ENCODE assay signal across 11 mouse cellular contexts in genomic region chr14:25346813-25347610, GRCm38 (mm10).
DNase-seq lines count a peak whose midpoint lies in the region; ATAC-seq lines count a peak whose summit lies in the region.
"Had no signal": no experiment of that assay in that cellular context is flagged by ENCODE, and none has a peak within 500 bp of the region (broad histone marks: within the 10 kb centered on the region; RNA-seq: fewer than 3 reads in every experiment).

No protein-coding gene starts in this region.

- H3K36me3 ChIP-seq in kidney, embryonic 16.5 days (ENCODE audit: insufficient read depth, low read length): no peaks in the 10 kb centered on the region
- no peaks in the 10 kb centered on the region for H3K36me3 ChIP-seq in intestine, embryonic 15.5 days
- H3K36me3 ChIP-seq: embryonic facial prominence, embryonic 15.5 days; liver, embryonic 15.5 days had no signal

- peak; percentile 65 for ATAC-seq in cerebellum, adult (ENCODE audit: insufficient number of reproducible peaks, low FRiP score, low TSS enrichment)
- no peak for ATAC-seq in kidney, embryonic 16.5 days (ENCODE audit: low FRiP score, low TSS enrichment)
- no peak for ATAC-seq in intestine, embryonic 15.5 days

- WGBS in kidney, embryonic 16.5 days: 68% methylated on average over 7 of the region's 7 CpGs
- 77% methylated on average over 7 of the region's 7 CpGs for WGBS in intestine, embryonic 15.5 days

- H3K9ac ChIP-seq in kidney, embryonic 16.5 days (replicated peaks; ENCODE audit: low read length): no peak overlapping the region
- no peak overlapping the region for H3K9ac ChIP-seq in intestine, embryonic 15.5 days
- H3K9ac ChIP-seq: embryonic facial prominence, embryonic 15.5 days; liver, embryonic 15.5 days had no signal

- no peaks in the 10 kb centered on the region for H3K27me3 ChIP-seq in kidney, embryonic 16.5 days (ENCODE audit: insufficient read depth, low read length)
- no peaks in the 10 kb centered on the region for H3K27me3 ChIP-seq in intestine, embryonic 15.5 days (replicated peaks)
- H3K27me3 ChIP-seq: embryonic facial prominence, embryonic 15.5 days; liver, embryonic 15.5 days had no signal

- H3K27ac ChIP-seq in kidney, embryonic 16.5 days (ENCODE audit: low read length): no peak overlapping the region
- H3K27ac ChIP-seq in intestine, embryonic 15.5 days: no peak overlapping the region
- H3K27ac ChIP-seq: embryonic facial prominence, embryonic 15.5 days; liver, embryonic 15.5 days had no signal

- intact Hi-C loops in left cerebral cortex, postnatal 25 days (cut with DNase I): no loop called here

- no peaks in the 10 kb centered on the region for H3K9me3 ChIP-seq in kidney, embryonic 16.5 days (ENCODE audit: low read length)
- no peaks in the 10 kb centered on the region for H3K9me3 ChIP-seq in intestine, embryonic 15.5 days
- H3K9me3 ChIP-seq: embryonic facial prominence, embryonic 15.5 days; liver, embryonic 15.5 days had no signal

- no peak for DNase-seq in cerebellum, postnatal 4 days (ENCODE audit: low spot score in 2 of 2)
- peak; percentile 46 to 55 for DNase-seq in kidney, postnatal 25 days
- peak; percentile 74 to 83 for DNase-seq in cerebellum, adult 18-20 months
- peak; percentile 67 to 95 for DNase-seq in left cerebral cortex, postnatal 25 days (ENCODE audit: low spot score in 2 of 2)
- no peak for DNase-seq in lung, adult 18-20 months

- no peak overlapping the region for H3K4me3 ChIP-seq in kidney, embryonic 16.5 days (ENCODE audit: low read length)
- no peak overlapping the region for H3K4me3 ChIP-seq in intestine, embryonic 15.5 days (replicated peaks)
- H3K4me3 ChIP-seq: embryonic facial prominence, embryonic 15.5 days; liver, embryonic 15.5 days; myocyte had no signal

- H3K4me2 ChIP-seq in kidney, embryonic 16.5 days (replicated peaks; ENCODE audit: low read depth, low read length): no peak overlapping the region
- H3K4me2 ChIP-seq in intestine, embryonic 15.5 days (replicated peaks): no peak overlapping the region
- H3K4me2 ChIP-seq: embryonic facial prominence, embryonic 15.5 days; liver, embryonic 15.5 days had no signal

- H3K4me1 ChIP-seq in kidney, embryonic 16.5 days (ENCODE audit: insufficient read depth, low read length): peaks cover 23% of the 10 kb centered on the region
- peaks cover 29% of the 10 kb centered on the region for H3K4me1 ChIP-seq in intestine, embryonic 15.5 days (replicated peaks)
- H3K4me1 ChIP-seq: liver, embryonic 15.5 days had no signal

Comparison
In these comparisons a context has a peak if more than half of its experiments do, and no peak if none do; other contexts are left out.
1. DNase-seq: peak in kidney, postnatal 25 days (2 of 2), cerebellum, adult 18-20 months (2 of 2) and left cerebral cortex, postnatal 25 days (2 of 2); none in cerebellum, postnatal 4 days (0 of 2) and lung, adult 18-20 months (0 of 2).